Mouse (Mus musculus) forebrain, embryonic 14.5 days (tissue): ENCODE measurements around the gene Rtl10. TPM values are rescaled to one million over a fixed set of nuclear protein-coding genes. Genes with fewer than 3 reads are reported as not detected.

ENCODE experiments used
- ATAC-seq: fragments of 200-750 bp; cut with Nextera tagmentation; 2 replicates; pipeline ENCODE4 v1.8.0; 2017; ENCODE audit warnings: mild to moderate bottlenecking, moderate library complexity
- DNase-seq: peaks from one replicate; pipeline ENCODE4 v3.0.0-alpha.2; 2015; ENCODE audit warnings: low spot score
- H3K27ac ChIP-seq: fragments of 300-500 bp; sonication (generic); 2 replicates; pipeline ENCODE4 v1.5.1; 2014; ENCODE audit warnings: low read depth, mild to moderate bottlenecking, control low read depth, low read length, moderate library complexity
- H3K27me3 ChIP-seq: fragments of 300-500 bp; sonication (generic); replicated peaks from 2 replicates; pipeline ENCODE4 v1.6.1; 2014; ENCODE audit warnings: low read length, control low read depth, mixed read lengths; ENCODE audit not compliant: control insufficient read depth, insufficient read depth
- H3K36me3 ChIP-seq: fragments of 300-500 bp; sonication (generic); 2 replicates; pipeline ENCODE4 v1.6.1; 2014; ENCODE audit warnings: low read length, control low read depth; ENCODE audit not compliant: control insufficient read depth, insufficient read depth
- H3K4me1 ChIP-seq: fragments of 300-500 bp; sonication (generic); 2 replicates; pipeline ENCODE4 v1.6.1; 2014; ENCODE audit warnings: antibody characterized with exemption, low read length, control low read depth; ENCODE audit not compliant: control insufficient read depth, insufficient read depth
- H3K4me2 ChIP-seq: fragments of 300-500 bp; sonication (generic); 2 replicates; pipeline ENCODE4 v1.6.1; 2014; ENCODE audit warnings: mild to moderate bottlenecking, control low read depth, low read length
- H3K4me3 ChIP-seq: fragments of 300-500 bp; sonication (generic); 2 replicates; pipeline ENCODE4 v1.5.1; 2014; ENCODE audit warnings: low read depth, low read length, control low read depth
- H3K9ac ChIP-seq: fragments of 300-500 bp; sonication (generic); 2 replicates; pipeline ENCODE4 v1.6.1; 2014; ENCODE audit warnings: mild to moderate bottlenecking, low read length, control low read depth, moderate library complexity
- H3K9me3 ChIP-seq: fragments of 300-500 bp; sonication (generic); replicated peaks from 2 replicates; pipeline ENCODE4 v1.6.1; 2016; ENCODE audit warnings: low read length, control low read depth, mixed read lengths; ENCODE audit not compliant: control insufficient read depth
- WGBS: fragments of 180-500 bp; shearing (Covaris S2); extraction: QIAGEN DNeasy Blood & Tissue Kit; methylation state at CpG from one replicate; pipeline ENCODE4 v1.1.7; 2014; 5-methylcytosine and 5-hydroxymethylcytosine counted together
- polyA plus RNA-seq: library from polyadenylated mRNA; unstranded; fragments of >200 nt; fragmentation: Nextera tagmentation; extraction: Ambion mirVana; gene quantifications from 2 replicates; pipeline ENCODE4 v1.2.1, GENCODE M21; 2014

The Rtl10 gene
- polyA plus RNA-seq = 2.8 and 3.0 TPM in 2 replicates

- Histone ChIP-seq H3K4me2 (peak within 1 kb of the TSS; percentile 95), H3K9me3 (no peaks in the 10 kb centered on the region), H3K36me3 (peaks cover 21% of the 10 kb centered on the region), H3K4me3 (peak within 1 kb of the TSS; percentile 71), H3K4me1 (peaks cover 14% of the 10 kb centered on the region), H3K27me3 (no peaks in the 10 kb centered on the region), H3K27ac (peak within 1 kb of the TSS; percentile 93), H3K9ac (peak within 1 kb of the TSS; percentile 89)
- DNase-seq (peak; percentile 97), ATAC-seq (peak; percentile 97)
- WGBS = under 1% methylated on average over 50 of the region's 51 CpGs
These were observed at the start of gene Rtl10, which contains the start of gene Gnb1l for GRCm38 (mm10) chr16:18498558-18498990. Rtl10 (plus strand) TSS chr16:18498901. Gnb1l (plus strand) TSS chr16:18498713.

GRCm38 (mm10) chr16:18449005-18449404 is 49.7 kb upstream of the Rtl10 start:
- Histone ChIP-seq H3K27ac (no peak overlapping the region), H3K4me1 (0 out of 2 replicates have a peak, but pooled peaks cover 6% of the 10 kb centered on the region), H3K9ac (no peak overlapping the region), H3K4me2 (no peak overlapping the region), H3K4me3 (no peak overlapping the region), H3K9me3 (no peaks in the 10 kb centered on the region), H3K36me3 (peaks cover 11% of the 10 kb centered on the region; the same call in 1 of the 2 replicates), H3K27me3 (no peaks in the 10 kb centered on the region)
- WGBS = 97% methylated on average over 4 of the region's 4 CpGs
- no peak for ATAC-seq
- no peak for DNase-seq

GRCm38 (mm10) chr16:18451486-18452181 is 47.1 kb upstream of the Rtl10 start:
- H3K27me3 ChIP-seq = no peaks in the 10 kb centered on the region
- H3K9me3 ChIP-seq = no peaks in the 10 kb centered on the region
- DNase-seq (peak; percentile 39), ATAC-seq (no peak)
- no peak overlapping the region for H3K9ac ChIP-seq
- no peak overlapping the region for H3K27ac ChIP-seq
- no peak overlapping the region for H3K4me3 ChIP-seq
- H3K36me3 ChIP-seq = 0 out of 2 replicates have a peak, but pooled peaks cover 4% of the 10 kb centered on the region
- 0 out of 2 replicates have a peak, but pooled peaks cover 6% of the 10 kb centered on the region for H3K4me1 ChIP-seq
- H3K4me2 ChIP-seq = no peak overlapping the region
- WGBS = 60% methylated on average over 9 of the region's 9 CpGs

GRCm38 (mm10) chr16:18452361-18452862 is 46.3 kb upstream of the Rtl10 start:
- WGBS = 84% methylated on average over 8 of the region's 8 CpGs
- Histone ChIP-seq H3K27me3 (no peaks in the 10 kb centered on the region), H3K4me1 (0 out of 2 replicates have a peak, but pooled peaks cover 6% of the 10 kb centered on the region), H3K9ac (no peak overlapping the region), H3K27ac (no peak overlapping the region), H3K36me3 (0 out of 2 replicates have a peak, but pooled peaks cover 7% of the 10 kb centered on the region), H3K4me2 (no peak overlapping the region), H3K9me3 (no peaks in the 10 kb centered on the region), H3K4me3 (no peak overlapping the region)
- ATAC-seq = peak; percentile 34; the same call in 1 of the 2 replicates
- no peak for DNase-seq

- Histone ChIP-seq H3K9ac (no peak overlapping the region), H3K36me3 (0 out of 2 replicates have a peak, but pooled peaks cover 7% of the 10 kb centered on the region), H3K4me3 (no peak overlapping the region), H3K4me2 (no peak overlapping the region), H3K27me3 (no peaks in the 10 kb centered on the region), H3K9me3 (no peaks in the 10 kb centered on the region), H3K4me1 (peaks cover 6% of the 10 kb centered on the region; the same call in 1 of the 2 replicates), H3K27ac (no peak overlapping the region)
- no peak for ATAC-seq
- 74% methylated on average over 5 of the region's 5 CpGs for WGBS
- DNase-seq = no peak
These were observed 44.9 kb upstream of the Rtl10 start for GRCm38 (mm10) chr16:18453846-18454245.

- ATAC-seq (no peak), DNase-seq (no peak)
- Histone ChIP-seq H3K27me3 (no peaks in the 10 kb centered on the region), H3K27ac (no peak overlapping the region), H3K4me2 (no peak overlapping the region), H3K4me3 (no peak overlapping the region), H3K4me1 (peaks cover 16% of the 10 kb centered on the region), H3K9me3 (no peaks in the 10 kb centered on the region), H3K36me3 (0 out of 2 replicates have a peak, but pooled peaks cover 3% of the 10 kb centered on the region), H3K9ac (no peak overlapping the region)
- 87% methylated on average over 6 of the region's 6 CpGs for WGBS
These were observed 43.3 kb upstream of the Rtl10 start for GRCm38 (mm10) chr16:18455407-18455806.

GRCm38 (mm10) chr16:18458661-18459060 is 40.0 kb upstream of the Rtl10 start:
- 0 out of 2 replicates have a peak, but pooled peaks cover 3% of the 10 kb centered on the region for H3K36me3 ChIP-seq
- no peak for ATAC-seq
- H3K4me2 ChIP-seq = no peak overlapping the region
- H3K9me3 ChIP-seq = no peaks in the 10 kb centered on the region
- no peak for DNase-seq
- no peak overlapping the region for H3K27ac ChIP-seq
- no peak overlapping the region for H3K4me3 ChIP-seq
- H3K9ac ChIP-seq = no peak overlapping the region
- peaks cover 10% of the 10 kb centered on the region for H3K4me1 ChIP-seq
- H3K27me3 ChIP-seq = no peaks in the 10 kb centered on the region

GRCm38 (mm10) chr16:18459335-18459954 is 39.3 kb upstream of the Rtl10 start:
- Histone ChIP-seq H3K4me3 (no peak overlapping the region), H3K4me2 (peak overlapping the region; percentile 34), H3K4me1 (peaks cover 10% of the 10 kb centered on the region), H3K27ac (peak overlapping the region; percentile 31; the same call in 1 of the 2 replicates), H3K27me3 (no peaks in the 10 kb centered on the region), H3K9me3 (no peaks in the 10 kb centered on the region), H3K9ac (peak overlapping the region; percentile 44), H3K36me3 (0 out of 2 replicates have a peak, but pooled peaks cover 3% of the 10 kb centered on the region)
- DNase-seq (peak; percentile 12), ATAC-seq (peak; percentile 32)
- WGBS = 10% methylated on average over 12 of the region's 12 CpGs
